Mouse (Mus musculus) heart, postnatal 14 days (tissue): ENCODE measurements at regions not wholly inside any gene's neighbourhood (a gene's known extent, or its start where the extent isn't known, plus 50 kb on each side); places are given as distances from the start of the nearest gene placed in this dataset.

Experiments
- DNase-seq, 2 experiments: peaks; one replicate each; pipeline ENCODE4 v3.0.0; 2021 to 2022
- intact Hi-C: fragments of 180-260 bp; cut with DNase I; formaldehyde crosslinking; loops from one replicate; pipeline ENCODE4 v1.15.1; 2025

- intact Hi-C loops = no loop called here
These were observed 917.5 kb downstream of the Olfm4 start for GRCm38 (mm10) chr14:80901346-80901745.

GRCm38 (mm10) chr14:80901759-80902163 lies 917.9 kb downstream of the Olfm4 start:
- no peak for DNase-seq
- intact Hi-C loops = no loop called here

More at GRCm38 (mm10) chr14:80901346-80901745, 917.5 kb downstream of the Olfm4 start:
- peak in 1 of 2 experiments; percentile 0 for DNase-seq

DNA sequence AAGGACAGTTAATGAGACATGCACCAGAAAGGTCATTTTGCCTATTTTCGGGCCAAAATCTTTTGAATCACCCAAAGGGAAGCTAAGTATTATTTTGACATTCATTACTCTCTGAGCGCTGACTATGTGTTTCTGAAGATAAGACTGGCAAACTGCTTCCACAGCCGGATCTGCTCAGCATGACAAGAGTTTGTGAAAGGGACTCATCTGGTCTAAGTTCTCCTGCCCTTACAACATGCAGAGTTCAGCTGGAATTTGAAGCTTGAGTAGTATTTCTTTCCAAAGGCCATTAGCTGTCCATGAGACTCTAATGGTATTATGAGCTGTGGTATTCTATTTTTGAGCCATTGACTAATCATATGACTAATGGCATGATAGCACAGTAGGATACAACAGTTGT lies 932.1 kb downstream of the Olfm4 start:
- DNase-seq = no peak
- intact Hi-C loops = no loop called here

DNA sequence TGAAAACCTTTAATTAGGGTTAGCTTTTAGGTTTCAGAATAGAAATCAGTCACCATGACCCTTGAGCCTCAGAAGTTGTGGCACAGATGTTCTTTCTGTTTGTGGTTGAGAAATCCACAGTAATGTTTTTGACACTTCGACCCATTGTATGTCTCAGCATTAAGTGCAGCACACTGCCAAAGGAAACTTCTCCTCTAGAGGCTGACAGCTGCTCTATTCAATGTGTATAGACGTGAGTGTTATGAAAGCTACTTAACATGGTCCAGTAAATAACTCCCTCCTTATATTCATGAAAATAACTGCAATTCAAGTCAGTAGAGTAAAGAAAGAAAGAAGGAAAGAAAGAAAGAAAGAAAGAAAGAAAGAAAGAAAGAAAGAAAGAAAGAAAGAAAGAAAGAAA lies 939.9 kb downstream of the Olfm4 start:
- intact Hi-C loops = no loop called here
- no peak for DNase-seq

DNA sequence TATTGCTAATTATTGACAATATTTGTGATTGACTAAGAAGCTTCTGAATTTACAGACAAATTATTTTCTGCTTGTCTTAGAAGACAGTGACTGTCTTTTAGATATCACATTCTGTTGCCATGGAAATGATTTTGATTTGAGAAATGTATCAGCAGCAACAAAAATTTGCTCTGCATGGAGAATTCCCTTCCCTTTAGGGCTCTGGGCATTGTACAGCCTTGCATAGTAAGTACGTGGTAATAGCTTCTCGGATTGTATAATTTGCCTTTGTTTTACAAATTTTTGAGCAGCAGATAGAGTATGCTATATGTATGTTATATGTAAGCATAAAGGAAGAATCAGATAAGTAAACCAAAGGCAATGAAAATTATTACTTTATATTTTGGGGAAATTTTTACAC lies 976.1 kb downstream of the Olfm4 start:
- no peak for DNase-seq
- intact Hi-C loops = no loop called here

DNA sequence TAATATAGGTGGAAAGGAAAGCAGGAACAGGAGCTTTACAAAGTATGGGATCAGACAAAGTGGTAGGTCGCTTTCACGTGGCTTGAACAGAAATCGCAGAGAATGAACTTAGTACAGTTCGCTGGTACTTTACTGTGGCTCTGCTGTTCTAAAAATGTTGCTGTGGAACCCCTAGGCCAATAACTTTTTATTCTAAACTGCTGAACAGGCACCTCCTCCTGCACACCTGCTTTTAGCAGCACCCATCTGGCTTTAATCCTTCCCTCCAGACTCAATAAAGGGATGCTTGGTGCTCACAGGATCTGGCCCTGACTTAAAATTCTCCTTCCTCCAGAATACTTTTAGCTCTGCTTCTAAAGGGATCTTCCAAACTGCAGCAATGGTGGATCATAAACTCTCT lies 991.9 kb downstream of the Olfm4 start:
- no peak for DNase-seq
- intact Hi-C loops = no loop called here

GRCm38 (mm10) chr14:80976662-80977061 lies 992.8 kb downstream of the Olfm4 start:
- intact Hi-C loops = no loop called here
- no peak for DNase-seq

GRCm38 (mm10) chr14:80979475-80979874 lies 995.6 kb downstream of the Olfm4 start:
- no peak for DNase-seq
- intact Hi-C loops = no loop called here

DNA sequence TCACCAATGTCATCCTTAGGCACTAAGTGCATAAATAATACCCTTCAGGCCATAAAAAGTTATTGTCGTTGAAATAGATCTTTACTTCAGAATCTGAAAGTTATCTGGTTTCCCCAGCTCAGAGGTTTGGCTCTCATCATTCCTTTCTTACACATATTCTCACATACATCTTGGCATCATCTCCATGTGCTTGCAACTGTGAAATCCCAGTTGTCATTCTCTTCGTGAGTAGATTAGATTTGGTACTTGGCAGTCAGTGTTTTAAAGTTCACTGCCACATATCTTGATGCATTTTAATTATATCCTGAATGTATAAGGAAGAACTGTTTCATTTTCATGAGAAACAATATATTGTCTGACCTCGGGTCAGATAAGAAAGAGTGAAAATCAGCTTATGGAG lies 1006.3 kb downstream of the Olfm4 start:
- intact Hi-C loops = no loop called here
- DNase-seq = no peak

DNA sequence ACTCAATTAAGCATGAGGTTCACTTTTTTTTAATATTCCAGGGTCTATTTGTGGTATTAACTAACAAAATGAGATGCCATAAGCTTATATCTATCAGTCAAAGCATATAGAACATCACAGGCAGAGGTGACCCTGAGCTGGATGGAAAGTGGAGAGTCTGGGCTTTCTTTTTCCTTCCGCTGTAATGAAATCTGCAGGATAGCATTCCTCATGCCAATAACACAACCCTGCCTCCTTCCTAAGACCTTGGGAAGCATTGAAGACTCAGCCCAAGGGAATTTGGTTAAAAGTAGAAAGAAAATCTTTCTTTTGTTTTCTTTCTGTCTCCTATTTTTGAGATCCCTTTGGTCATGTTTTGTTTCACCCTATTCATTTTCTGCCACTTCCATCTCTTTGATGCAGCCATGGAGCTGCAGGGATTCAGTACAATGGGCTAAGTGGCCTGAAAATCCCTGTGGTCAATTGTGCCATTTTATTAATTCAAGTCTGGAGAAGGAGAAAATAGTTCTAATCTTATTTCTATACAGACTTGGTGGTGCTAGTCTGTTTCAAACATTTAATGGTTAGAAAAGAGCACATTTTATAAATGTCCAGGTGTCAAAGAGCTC lies 1006.9 kb downstream of the Olfm4 start:
- no peak for DNase-seq
- intact Hi-C loops = no loop called here

- intact Hi-C loops = no loop called here
- no peak for DNase-seq
These were observed 1015.1 kb downstream of the Olfm4 start for GRCm38 (mm10) chr14:80999030-80999429.

DNA sequence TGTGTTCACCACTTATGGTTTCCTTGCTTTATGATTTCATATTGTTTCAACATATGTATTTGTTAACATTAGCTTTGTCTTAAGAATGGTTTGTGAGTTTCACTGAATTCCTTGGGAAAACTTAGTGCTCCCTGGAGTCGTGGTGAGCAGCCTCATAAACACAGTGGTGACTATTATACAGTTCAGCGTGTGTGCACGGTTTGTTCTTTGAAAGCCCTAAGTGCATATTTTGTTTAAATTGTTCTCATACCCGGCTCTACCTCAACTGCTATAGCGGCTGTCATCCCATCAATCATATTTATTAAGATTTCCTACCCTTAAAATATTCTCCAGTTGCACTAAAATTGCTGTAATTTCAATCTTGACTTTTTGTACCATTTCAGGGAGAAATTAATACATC lies 1029.3 kb downstream of the Olfm4 start:
- intact Hi-C loops = no loop called here

DNA sequence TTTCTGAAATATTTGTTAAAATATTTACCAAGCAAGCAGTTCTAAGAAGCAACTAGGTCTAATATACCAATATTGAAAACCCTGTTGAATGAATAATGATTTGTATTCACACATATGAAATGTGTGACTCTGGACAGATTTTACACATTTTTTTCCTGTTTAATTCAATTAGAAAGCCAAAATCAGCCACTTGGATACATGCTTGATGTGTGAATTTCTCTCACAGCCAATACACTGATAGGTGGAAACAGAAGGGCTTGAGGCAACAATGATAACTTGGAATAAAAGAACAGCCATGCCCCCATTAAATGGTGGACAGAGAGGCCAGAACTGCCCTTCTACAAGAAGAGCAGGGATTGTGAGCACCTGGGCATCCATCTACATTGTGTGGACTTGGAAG lies 1047.6 kb downstream of the Olfm4 start:
- no peak for DNase-seq
- intact Hi-C loops = no loop called here

More for the DNA sequence above, 1029.3 kb downstream of the Olfm4 start:
- DNase-seq = no peak

- no peak for DNase-seq
- intact Hi-C loops = no loop called here
These were observed 1053.8 kb downstream of the Olfm4 start for GRCm38 (mm10) chr14:81037635-81038034.

GRCm38 (mm10) chr14:81038045-81038444 lies 1054.2 kb downstream of the Olfm4 start:
- intact Hi-C loops = no loop called here
- DNase-seq = no peak
